Mouse (Mus musculus): ENCODE results near the gene Itga9. TPM values are rescaled to one million over a fixed set of nuclear protein-coding genes. Genes with fewer than 3 reads are reported as not detected.

Gene Itga9
- polyA plus RNA-seq, 1 experiment from 2014 or later = 1.6 TPM

GRCm38 (mm10) chr9:118739071-118739470, 132.6 kb downstream of the Itga9 start:
- Histone ChIP-seq H3K9me3 (no peaks in the 10 kb centered on the region), H3K27ac (replicated peaks) (no peak overlapping the region), H3K36me3 (no peaks in the 10 kb centered on the region), H3K4me3 (no peak overlapping the region), H3K4me2 (replicated peaks) (no peak overlapping the region), H3K9ac (replicated peaks) (no peak overlapping the region), H3K27me3 (no peaks in the 10 kb centered on the region), H3K4me1 (no peaks in the 10 kb centered on the region)
- 95% methylated on average over 3 of the region's 3 CpGs for WGBS
- no peak for ATAC-seq (replicated peaks)

DNA sequence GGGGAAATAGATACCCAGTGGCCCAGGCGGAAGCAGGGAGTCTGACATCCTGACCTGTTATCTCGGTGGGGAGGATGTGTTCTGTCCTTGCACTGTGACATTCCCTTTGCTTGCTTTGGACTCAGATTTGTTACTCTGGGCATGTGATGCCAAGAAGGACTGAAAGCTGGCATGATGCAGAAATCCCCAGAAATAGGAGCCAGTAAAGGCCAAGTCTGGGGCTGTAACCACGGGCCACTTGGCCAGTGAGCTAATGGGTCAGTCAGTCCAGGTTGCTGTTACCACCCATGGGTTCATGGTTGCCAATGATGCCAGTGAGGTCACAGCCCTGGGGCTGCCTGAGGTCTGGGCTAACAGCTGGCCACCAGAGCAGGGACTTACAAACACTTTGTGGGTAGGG, 133.2 kb downstream of the Itga9 start:
- Histone ChIP-seq H3K4me2 (replicated peaks) (no peak overlapping the region), H3K27ac (replicated peaks) (no peak overlapping the region), H3K9me3 (no peaks in the 10 kb centered on the region), H3K27me3 (no peaks in the 10 kb centered on the region), H3K36me3 (no peaks in the 10 kb centered on the region), H3K4me3 (no peak overlapping the region), H3K9ac (replicated peaks) (no peak overlapping the region), H3K4me1 (no peaks in the 10 kb centered on the region)
- 91% methylated on average over 3 of the region's 3 CpGs for WGBS
- ATAC-seq (replicated peaks) = no peak

- Histone ChIP-seq H3K4me3 (no peak overlapping the region), H3K9ac (replicated peaks) (no peak overlapping the region), H3K27me3 (no peaks in the 10 kb centered on the region), H3K4me2 (replicated peaks) (no peak overlapping the region), H3K4me1 (no peaks in the 10 kb centered on the region), H3K9me3 (no peaks in the 10 kb centered on the region), H3K36me3 (no peaks in the 10 kb centered on the region), H3K27ac (replicated peaks) (no peak overlapping the region)
- WGBS = 79% methylated on average over 9 of the region's 9 CpGs
- no peak for ATAC-seq (replicated peaks)
Observed at GRCm38 (mm10) chr9:118741268-118741667, 134.8 kb downstream of the Itga9 start.

DNA sequence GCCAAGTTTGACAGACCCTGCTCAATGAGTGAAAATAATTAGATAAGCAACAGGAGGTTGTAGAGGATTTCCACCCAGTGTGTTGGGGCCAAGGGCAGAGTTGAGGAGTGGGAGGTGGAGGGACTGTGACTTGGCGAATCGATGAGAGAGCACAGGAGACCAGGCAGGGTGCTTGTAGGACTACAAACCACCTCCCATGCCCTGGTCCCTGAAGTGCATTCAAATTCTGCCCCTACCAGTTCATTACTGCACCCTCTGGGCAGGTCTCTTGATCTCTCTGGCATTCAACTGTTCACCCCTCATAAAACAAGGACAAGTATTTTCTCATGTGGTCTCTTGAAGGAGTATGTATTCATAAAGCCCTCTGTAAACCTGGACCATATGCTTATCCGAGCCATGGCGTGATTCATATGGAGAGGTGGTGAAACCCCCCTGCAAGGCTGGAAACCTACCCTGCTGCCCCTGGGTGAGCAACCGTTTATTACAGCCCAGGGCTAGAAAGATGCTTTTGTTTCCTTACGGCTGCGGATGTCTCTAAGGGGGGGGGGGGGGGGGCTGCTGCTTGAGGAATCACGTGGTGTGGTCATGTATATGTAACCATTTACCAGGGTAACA, 143.0 kb downstream of the Itga9 start:
- Histone ChIP-seq H3K27ac (replicated peaks) (no peak overlapping the region), H3K36me3 (no peaks in the 10 kb centered on the region), H3K4me1 (no peaks in the 10 kb centered on the region), H3K4me2 (replicated peaks) (no peak overlapping the region), H3K27me3 (no peaks in the 10 kb centered on the region), H3K9ac (replicated peaks) (no peak overlapping the region), H3K9me3 (no peaks in the 10 kb centered on the region), H3K4me3 (no peak overlapping the region)
- ATAC-seq (replicated peaks) = no peak
- WGBS = 58% methylated on average over 8 of the region's 8 CpGs

GRCm38 (mm10) chr9:118750828-118751227, 144.3 kb downstream of the Itga9 start:
- no peak overlapping the region for H3K27ac ChIP-seq (replicated peaks)
- H3K27me3 ChIP-seq = no peaks in the 10 kb centered on the region
- no peaks in the 10 kb centered on the region for H3K36me3 ChIP-seq
- no peak overlapping the region for H3K9ac ChIP-seq (replicated peaks)
- ATAC-seq (replicated peaks) = no peak
- no peaks in the 10 kb centered on the region for H3K9me3 ChIP-seq
- H3K4me2 ChIP-seq (replicated peaks) = no peak overlapping the region
- 82% methylated on average over 7 of the region's 7 CpGs for WGBS
- H3K4me3 ChIP-seq = no peak overlapping the region
- H3K4me1 ChIP-seq = no peaks in the 10 kb centered on the region

- Histone ChIP-seq H3K9ac (replicated peaks) (no peak overlapping the region), H3K27ac (replicated peaks) (no peak overlapping the region), H3K4me1 (no peaks in the 10 kb centered on the region), H3K36me3 (no peaks in the 10 kb centered on the region), H3K9me3 (no peaks in the 10 kb centered on the region), H3K27me3 (no peaks in the 10 kb centered on the region), H3K4me3 (no peak overlapping the region), H3K4me2 (replicated peaks) (no peak overlapping the region)
- 83% methylated on average over 2 of the region's 2 CpGs for WGBS
- no peak for ATAC-seq (replicated peaks)
Observed at GRCm38 (mm10) chr9:118752376-118752775, 145.9 kb downstream of the Itga9 start.

- H3K36me3 ChIP-seq = no peaks in the 10 kb centered on the region
- no peaks in the 10 kb centered on the region for H3K9me3 ChIP-seq
- H3K27ac ChIP-seq (replicated peaks) = no peak overlapping the region
- WGBS = 70% methylated on average over 4 of the region's 4 CpGs
- no peak overlapping the region for H3K4me2 ChIP-seq (replicated peaks)
- H3K27me3 ChIP-seq = no peaks in the 10 kb centered on the region
- no peak overlapping the region for H3K9ac ChIP-seq (replicated peaks)
- H3K4me3 ChIP-seq = no peak overlapping the region
- peaks cover 15% of the 10 kb centered on the region for H3K4me1 ChIP-seq
- ATAC-seq (replicated peaks) = no peak
Observed at GRCm38 (mm10) chr9:118759462-118759861, 153.0 kb downstream of the Itga9 start.

GRCm38 (mm10) chr9:118761953-118762590, 155.6 kb downstream of the Itga9 start:
- WGBS = 54% methylated on average over 8 of the region's 8 CpGs
- H3K9me3 ChIP-seq = no peaks in the 10 kb centered on the region
- no peak for ATAC-seq (replicated peaks)
- H3K4me2 ChIP-seq (replicated peaks) = no peak overlapping the region
- H3K4me1 ChIP-seq = peaks cover 15% of the 10 kb centered on the region
- H3K27me3 ChIP-seq = no peaks in the 10 kb centered on the region
- H3K9ac ChIP-seq (replicated peaks) = no peak overlapping the region
- H3K4me3 ChIP-seq = no peak overlapping the region
- no peak overlapping the region for H3K27ac ChIP-seq (replicated peaks)
- H3K36me3 ChIP-seq = no peaks in the 10 kb centered on the region

DNA sequence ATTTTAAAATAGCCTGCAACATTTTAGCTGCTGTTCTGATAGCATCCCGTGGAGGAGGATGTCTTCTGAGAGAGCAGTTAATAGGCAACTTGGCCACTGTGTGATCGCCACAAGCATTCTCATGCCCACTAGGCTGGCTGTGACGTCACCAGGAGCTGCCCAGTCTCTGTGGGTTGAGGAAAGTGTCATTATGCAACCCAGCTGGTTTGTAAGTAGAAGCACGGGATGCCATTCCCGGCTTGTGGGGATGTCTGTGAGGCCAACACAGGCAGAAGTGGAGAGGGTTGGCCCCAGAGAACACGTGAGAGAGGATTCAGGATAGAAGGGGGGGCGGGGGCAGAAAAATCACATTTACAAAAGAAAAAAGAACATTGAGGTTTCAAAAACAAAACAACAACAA, 156.3 kb downstream of the Itga9 start:
- ATAC-seq (replicated peaks) = 0 out of 2 replicates have a peak, but pooled peaks have one; percentile 23
- Histone ChIP-seq H3K4me1 (peaks cover 15% of the 10 kb centered on the region), H3K9ac (replicated peaks) (no peak overlapping the region), H3K27ac (replicated peaks) (no peak overlapping the region), H3K27me3 (no peaks in the 10 kb centered on the region), H3K36me3 (no peaks in the 10 kb centered on the region), H3K4me3 (no peak overlapping the region), H3K4me2 (replicated peaks) (no peak overlapping the region), H3K9me3 (no peaks in the 10 kb centered on the region)
- 34% methylated on average over 7 of the region's 7 CpGs for WGBS

GRCm38 (mm10) chr9:118763203-118763602, 156.7 kb downstream of the Itga9 start:
- no peak; the same call in 1 of the 2 replicates for ATAC-seq (replicated peaks)
- 75% methylated on average over 4 of the region's 4 CpGs for WGBS

GRCm38 (mm10) chr9:118763646-118764045, 157.2 kb downstream of the Itga9 start:
- H3K4me3 ChIP-seq = no peak overlapping the region
- H3K27me3 ChIP-seq = no peaks in the 10 kb centered on the region
- no peak overlapping the region for H3K4me2 ChIP-seq (replicated peaks)
- peaks cover 15% of the 10 kb centered on the region for H3K4me1 ChIP-seq
- ATAC-seq (replicated peaks) = 0 out of 2 replicates have a peak, but pooled peaks have one; percentile 32
- WGBS = 81% methylated on average over 3 of the region's 3 CpGs
- no peak overlapping the region for H3K27ac ChIP-seq (replicated peaks)
- H3K9me3 ChIP-seq = no peaks in the 10 kb centered on the region
- H3K9ac ChIP-seq (replicated peaks) = no peak overlapping the region
- H3K36me3 ChIP-seq = no peaks in the 10 kb centered on the region

More at GRCm38 (mm10) chr9:118763203-118763602, 156.7 kb downstream of the Itga9 start:
- Histone ChIP-seq H3K27ac (replicated peaks) (no peak overlapping the region), H3K36me3 (no peaks in the 10 kb centered on the region), H3K27me3 (no peaks in the 10 kb centered on the region), H3K9ac (replicated peaks) (no peak overlapping the region), H3K9me3 (no peaks in the 10 kb centered on the region), H3K4me2 (replicated peaks) (no peak overlapping the region), H3K4me3 (no peak overlapping the region), H3K4me1 (peaks cover 15% of the 10 kb centered on the region)

DNA sequence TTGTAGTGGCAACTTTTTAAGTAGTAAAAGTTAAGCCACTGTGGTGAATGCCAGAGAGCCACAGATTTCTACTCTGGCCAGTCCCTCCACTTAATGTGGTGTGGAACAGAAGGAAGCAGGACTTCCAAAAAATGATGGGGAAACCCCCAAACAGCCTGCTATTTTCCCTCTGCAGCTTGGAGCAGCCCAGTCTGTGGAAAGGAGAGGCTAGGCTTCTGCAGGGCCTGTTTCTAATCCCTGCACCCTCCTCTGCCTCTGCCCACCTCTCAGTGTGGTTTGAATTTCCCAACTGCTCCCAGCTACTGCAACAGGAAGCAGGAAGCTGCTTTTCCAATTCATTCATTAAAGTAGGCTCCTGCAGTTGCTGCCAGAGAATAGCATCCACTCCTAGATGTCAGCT, 158.6 kb downstream of the Itga9 start:
- H3K36me3 ChIP-seq = no peaks in the 10 kb centered on the region
- H3K27me3 ChIP-seq = no peaks in the 10 kb centered on the region
- H3K27ac ChIP-seq (replicated peaks) = no peak overlapping the region
- no peak overlapping the region for H3K9ac ChIP-seq (replicated peaks)
- no peak overlapping the region for H3K4me3 ChIP-seq
- H3K9me3 ChIP-seq = no peaks in the 10 kb centered on the region
- H3K4me1 ChIP-seq = peaks cover 15% of the 10 kb centered on the region
- no peak overlapping the region for H3K4me2 ChIP-seq (replicated peaks)
- no peak for ATAC-seq (replicated peaks)

- no peaks in the 10 kb centered on the region for H3K27me3 ChIP-seq
- peaks cover 15% of the 10 kb centered on the region for H3K4me1 ChIP-seq
- no peak for ATAC-seq (replicated peaks)
- no peak overlapping the region for H3K4me3 ChIP-seq
- no peak overlapping the region for H3K4me2 ChIP-seq (replicated peaks)
- 94% methylated on average over 7 of the region's 7 CpGs for WGBS
- H3K36me3 ChIP-seq = no peaks in the 10 kb centered on the region
- H3K9ac ChIP-seq (replicated peaks) = no peak overlapping the region
- H3K27ac ChIP-seq (replicated peaks) = no peak overlapping the region
- no peaks in the 10 kb centered on the region for H3K9me3 ChIP-seq
Observed at GRCm38 (mm10) chr9:118767008-118767407, 160.5 kb downstream of the Itga9 start.

Data from forebrain, embryonic 15.5 days (tissue).